Mouse (Mus musculus): ENCODE results near the gene Sgsm2. TPM values are rescaled to one million over a fixed set of nuclear protein-coding genes. Genes with fewer than 3 reads are reported as not detected.
"Not testable (repeated sequence)": the region's sequence is repeated elsewhere in the genome, so short reads cannot be mapped to it uniquely, and the experiment has no call there.

Gene Sgsm2
- total RNA-seq, 4 experiments from 2014 or later: 5.3 to 6.4 (median 5.8) TPM

DNA sequence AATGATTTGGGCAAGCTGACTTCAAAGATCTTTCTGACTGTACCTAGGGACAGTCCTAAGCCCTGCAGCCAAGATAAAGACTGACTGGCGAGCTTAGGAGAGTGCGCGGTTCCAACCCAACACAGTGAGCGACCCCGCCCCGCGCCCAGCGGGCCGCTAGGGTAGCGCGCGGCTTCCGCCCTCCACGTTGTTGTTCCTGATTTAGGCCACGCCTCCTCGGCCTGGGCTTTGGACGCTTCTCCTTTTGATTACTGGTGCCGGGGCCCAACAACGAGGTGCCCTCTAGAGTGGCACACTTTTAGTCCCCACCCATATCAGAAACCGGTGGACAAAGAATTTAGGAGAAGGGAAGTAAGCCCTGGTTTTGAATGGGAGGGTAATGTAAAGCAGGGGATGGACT is 67.0 kb downstream of the Sgsm2 start:
- no peak for DNase-seq (ENCODE audit: low spot score)

DNA sequence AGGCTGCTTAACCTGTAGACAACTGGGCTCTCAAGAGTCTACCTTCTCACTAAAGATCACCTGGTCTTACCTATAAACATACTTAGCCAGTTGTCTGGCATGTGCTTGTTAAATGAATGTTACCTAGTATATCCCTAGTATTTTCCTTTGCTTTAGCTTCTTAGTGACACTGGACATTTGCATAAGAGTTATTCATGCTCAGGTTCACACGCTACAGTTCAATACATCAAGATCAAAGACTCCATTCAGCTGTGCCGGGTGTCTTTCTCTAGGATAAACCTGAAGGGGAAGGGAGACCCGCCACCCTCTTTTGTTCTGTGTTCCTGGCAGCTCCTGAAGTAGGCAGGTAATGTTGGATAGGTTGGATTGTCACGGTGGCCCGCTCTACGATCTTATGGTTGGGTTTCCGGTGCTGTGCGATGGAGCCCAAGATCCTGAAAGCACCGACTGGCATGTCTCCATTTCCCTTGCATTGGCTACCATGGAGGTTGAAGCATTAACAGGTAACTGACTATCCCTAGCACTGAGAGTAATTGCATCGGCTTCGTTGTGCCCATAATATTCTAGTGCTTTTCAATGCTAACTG is 67.8 kb downstream of the Sgsm2 start:
- DNase-seq (ENCODE audit: low spot score): no peak

DNA sequence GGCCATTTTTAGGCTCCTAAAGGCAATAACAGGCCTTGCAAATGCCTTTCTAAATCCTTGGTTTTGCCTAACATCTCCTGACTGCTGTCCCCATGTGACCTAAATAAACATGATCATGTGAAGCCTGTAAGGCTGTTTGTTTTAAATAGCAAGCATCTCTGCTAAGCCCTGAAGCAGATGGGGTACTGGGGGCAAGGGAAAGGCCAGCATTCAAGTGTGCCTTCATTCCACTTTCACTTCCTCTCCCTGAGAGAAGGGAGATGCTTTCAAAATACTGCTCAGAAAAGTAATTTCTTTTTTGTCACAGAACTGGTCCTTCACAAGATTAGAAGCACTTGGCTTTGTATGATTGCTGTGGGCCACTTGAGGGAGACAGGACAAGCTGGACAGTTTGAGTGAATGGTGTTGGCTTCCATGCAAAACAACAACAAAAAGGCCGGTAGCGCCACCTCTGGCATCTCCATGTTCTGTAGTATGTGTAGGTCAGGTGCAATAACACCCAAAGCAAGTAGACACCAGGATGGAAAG is 68.4 kb downstream of the Sgsm2 start:
- no peak for DNase-seq (ENCODE audit: low spot score)

DNA sequence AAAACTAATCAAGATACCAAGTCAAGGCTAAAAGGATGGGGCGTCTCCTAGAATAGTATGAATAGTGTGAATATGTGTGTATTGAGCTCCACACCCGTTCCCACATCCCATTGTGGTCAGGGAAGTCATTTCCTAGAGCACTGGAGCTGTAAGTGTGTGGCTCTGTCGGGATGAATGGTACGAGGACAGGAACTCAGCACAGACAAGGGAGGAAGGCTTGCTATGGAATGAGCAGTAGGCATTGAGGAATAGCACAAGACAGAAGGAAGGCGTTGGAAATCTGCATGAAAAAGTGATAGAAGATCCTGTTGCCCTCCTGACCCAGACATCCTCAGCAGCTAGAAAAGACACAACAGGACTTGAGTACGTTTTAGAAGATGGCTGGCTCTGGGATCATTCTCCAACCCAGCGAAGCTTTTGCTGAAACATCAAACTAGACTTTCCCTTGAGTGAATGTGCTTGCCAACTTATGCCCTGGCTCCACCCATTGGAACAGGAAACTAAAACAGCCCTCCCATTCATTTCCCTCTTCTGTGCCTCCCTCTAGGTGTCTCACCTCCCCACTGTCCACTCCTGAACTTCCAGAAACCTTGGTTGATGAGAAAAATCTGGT is 69.0 kb downstream of the Sgsm2 start:
- DNase-seq (ENCODE audit: low spot score): no peak

DNA sequence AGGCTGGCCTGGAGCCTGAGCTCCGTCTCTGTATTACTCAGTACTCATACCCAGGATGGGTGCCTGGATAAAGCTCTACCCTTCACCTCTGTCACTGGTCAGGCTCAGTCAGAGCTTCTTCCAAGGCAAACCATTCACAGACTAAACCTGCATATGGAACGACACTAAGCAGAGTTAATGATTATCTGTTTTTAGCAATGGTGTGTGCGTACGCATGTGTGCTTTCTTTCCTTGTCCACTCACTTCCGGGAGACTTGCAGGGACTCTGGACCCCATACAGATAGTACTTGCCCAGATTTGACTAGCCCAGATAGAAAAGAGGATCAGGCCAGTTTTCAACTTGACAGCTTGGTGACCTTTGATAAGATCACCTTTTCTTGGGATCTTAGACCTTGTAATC is 70.2 kb downstream of the Sgsm2 start:
- no peak for DNase-seq (ENCODE audit: low spot score)

DNA sequence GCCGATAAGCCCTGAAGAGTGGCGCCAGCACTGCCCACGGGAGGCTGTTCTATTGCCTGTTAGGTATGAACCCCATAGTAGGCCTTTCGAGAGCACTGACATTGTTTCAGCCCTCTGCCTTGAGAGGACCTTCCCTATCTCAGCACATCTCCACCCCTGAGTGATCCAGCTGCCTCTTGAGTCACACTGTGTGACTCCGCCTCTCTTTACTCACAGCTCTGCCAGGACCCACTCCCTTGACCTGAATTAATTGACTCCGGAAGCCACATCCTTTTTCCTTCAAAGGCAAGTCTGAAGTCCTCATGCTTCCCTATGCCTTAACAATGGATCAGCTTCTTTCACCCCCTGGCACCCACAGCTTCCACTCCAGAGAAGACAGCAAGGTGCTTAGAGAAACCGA is 70.7 kb downstream of the Sgsm2 start:
- no peak for DNase-seq (ENCODE audit: low spot score)

DNA sequence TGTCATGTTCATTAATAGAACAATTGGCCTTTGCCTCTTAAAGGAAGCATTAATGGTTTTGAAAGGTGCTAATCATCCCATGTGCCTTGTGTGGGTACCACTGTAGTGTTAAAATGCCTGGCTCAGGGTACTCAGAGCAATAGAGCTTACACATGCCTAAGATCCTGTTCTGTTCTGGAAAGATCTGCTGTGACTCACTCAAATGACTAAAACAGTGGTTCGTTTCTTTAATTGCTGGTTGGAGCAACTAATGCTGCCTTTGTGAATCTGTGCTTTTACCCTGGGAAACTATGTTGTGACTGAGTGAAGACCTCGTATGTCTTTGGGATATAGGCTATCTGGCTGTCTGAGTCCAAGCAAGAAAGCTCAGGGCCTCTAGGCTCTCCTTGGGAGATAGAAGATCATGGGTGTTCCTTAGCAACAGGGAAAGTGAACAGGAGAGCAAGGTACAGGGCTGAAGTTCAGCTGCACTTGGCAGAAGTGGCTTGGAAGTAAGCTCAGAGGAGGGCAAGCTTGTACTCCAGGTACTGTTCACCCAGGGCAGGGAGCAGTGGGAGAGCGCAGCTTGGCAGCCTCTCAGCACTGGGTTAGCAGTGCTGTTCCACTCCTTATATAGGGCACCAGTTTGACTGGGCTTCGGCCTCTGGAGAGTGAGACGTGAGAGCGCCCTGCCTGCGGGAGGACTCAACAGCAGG is 74.0 kb downstream of the Sgsm2 start:
- no peak for DNase-seq (ENCODE audit: low spot score)

DNA sequence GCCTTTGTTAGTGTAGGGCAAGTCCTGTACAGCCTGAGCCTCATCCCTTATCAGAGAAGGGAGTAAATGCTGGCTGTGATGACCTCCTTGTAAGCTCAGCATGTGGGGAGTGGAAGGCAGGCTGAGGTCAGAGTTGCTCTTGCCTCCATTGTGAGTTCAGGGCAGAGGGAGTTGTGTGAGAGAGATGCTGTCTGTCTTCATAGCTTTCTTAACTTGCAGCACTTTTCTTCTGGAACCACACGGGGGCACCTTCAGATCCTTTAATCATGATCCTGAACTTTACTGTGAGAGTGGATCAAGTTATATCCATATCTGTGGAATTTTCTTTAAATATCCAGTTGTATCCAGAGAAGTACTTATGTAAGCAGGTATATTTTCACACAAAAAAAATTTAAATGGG is 75.4 kb downstream of the Sgsm2 start:
- DNase-seq (ENCODE audit: low spot score): no peak

DNA sequence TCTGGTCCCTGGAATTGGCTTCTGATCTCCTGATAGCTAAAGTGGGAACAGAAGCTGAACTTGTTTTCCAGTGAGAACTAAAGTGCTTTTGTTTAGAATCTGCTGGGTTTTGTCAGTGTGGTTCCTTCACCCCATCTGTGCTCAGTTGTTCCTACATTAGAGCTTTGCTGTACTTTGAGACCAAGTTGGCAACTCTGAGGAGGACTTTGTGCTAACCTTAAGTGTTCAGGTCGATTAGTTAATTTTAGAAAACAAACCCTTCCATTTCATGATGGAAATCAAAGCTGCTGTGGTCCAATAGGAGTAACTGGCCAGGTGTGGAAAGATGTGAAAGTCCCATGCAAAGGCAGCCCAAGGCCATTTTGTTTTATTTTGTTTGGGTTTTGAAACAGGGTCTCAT is 75.9 kb downstream of the Sgsm2 start:
- no peak for DNase-seq (ENCODE audit: low spot score)

DNA sequence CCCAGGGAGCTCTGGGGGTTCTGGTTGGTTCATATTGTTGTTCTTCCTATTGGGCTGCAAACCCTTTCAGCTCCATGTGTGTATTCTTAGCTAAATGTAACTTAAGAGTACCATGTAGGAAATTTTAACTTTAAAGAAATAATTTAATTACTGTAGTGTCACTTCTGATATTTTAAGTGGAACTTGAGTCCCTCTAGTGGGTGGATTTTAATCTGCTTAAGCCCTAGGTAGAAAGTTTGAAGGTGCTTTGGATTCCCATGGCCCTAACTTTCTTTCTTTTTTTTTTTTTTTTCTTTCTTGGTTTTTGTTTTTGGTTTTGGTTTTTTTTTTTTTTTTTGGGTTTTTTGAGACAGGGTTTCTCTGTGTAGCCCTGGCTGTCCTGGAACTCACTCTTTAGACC is 81.1 kb downstream of the Sgsm2 start:
- DNase-seq (ENCODE audit: low spot score): no peak

DNA sequence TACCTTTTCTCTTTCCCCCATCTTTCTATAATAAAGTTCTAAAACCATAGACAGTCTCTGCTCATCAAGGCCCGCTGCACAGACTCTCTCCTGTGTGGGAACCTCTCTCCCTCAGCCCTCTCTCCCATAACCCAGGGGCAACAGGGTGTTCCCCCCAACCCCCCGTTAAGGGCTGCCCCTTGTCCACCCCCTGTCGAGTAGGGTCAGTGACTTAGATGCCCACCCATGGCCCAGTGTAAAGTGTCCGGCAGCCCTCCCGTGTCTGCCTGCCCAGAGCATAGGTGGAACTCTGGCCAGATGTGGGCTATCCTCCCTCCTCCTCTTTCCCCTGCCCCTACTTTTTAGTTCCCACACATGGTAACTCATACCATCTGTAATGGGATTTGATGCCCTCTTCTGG is 85.3 kb downstream of the Sgsm2 start:
- DNase-seq (ENCODE audit: low spot score): no peak

DNA sequence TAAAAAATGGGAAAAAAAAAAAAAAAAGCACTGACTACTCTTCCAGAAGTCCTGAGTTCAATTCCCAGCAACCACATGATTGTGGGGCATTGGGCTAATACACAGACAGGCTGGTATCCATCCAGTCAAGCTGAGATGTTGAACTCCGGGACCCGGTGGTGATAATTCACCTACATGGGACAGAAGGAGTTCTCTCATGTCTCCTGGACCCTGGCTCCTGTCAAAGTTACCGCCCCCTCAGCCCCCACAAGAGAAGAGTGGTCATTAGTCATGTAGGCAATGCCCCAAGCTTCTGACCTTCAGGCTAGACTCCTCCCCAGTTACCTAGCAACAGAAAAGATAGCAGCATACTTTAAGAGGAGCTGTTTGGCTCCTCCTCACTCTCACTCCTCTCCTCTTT is 85.8 kb downstream of the Sgsm2 start:
- not testable (repeated sequence) for DNase-seq (ENCODE audit: low spot score)

DNA sequence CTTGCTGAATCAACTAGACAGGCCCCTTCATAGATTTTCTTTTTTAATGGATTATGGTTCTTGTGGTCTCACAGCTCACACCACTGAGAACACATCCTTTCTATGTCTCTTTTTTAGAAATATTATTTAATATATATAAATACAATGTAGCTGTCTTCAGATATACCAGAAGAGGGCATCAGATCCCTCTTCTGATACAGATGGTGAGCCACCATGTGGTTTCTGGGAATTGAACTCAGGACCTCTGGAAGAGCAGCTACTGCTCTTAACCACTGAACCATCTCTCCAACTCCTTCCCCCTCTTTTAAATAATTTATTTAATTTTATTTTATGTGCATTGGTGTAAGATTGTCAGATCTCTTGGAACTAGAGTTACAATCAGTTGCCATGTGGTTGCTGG is 86.7 kb downstream of the Sgsm2 start:
- DNase-seq (ENCODE audit: low spot score): no peak

DNA sequence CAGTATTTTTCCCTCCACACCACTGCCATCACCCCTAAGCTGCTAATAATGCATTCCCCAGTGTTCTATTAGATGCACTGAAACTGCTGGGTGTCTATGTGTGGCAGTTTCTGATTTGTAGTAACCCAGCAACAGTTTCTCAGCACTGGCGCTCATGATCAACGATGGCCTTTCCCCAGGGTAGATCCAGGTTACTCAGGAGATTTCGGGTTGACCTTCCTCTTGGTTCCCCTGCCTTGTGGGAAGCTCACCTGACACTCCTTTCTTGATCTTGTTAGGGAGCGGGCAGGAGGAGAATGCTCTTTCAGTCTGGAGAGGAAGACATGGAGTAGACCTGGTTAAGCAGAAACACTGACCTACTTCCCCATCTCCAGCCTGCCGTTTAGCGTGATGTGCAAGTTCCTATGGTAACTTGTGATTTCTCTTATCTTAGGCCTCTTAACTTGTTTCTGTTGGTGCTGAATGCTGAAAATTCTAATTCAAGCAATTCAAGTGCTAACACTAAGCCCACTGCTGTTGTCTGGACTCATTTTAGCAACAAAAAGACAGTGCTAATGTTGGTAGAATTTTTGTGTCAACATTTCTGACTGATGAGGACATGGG is 88.5 kb downstream of the Sgsm2 start:
- no peak for DNase-seq (ENCODE audit: low spot score)

DNA sequence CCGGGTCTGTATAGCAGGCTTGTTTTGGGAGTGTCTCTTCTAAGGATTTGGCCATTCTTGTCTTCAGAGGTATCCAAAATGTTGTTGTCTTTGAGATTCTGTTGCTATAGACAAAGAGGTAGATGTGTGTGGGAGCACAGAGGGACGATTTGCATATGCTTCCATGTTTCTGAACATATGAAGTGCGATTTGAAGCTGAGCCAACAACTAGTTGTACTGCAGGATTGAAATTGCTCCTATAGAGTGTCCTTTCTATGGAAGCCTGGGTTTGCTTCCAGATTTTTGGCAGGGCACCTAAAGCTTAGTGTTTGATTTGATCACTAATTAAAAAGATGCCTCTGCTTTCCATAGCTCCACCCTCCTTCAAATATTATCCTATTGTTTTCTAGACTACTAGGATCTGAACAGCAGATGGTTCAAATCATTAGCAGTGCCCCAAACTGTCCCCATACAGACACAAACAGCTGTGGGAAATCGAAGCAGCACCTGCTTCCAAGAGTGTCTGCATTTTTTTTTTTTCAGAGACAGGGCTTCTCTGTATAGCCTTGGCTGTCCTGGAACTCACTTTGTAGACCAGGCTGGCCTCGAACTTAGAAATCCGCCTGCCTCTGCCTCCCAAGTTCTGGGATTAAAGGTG is 89.5 kb downstream of the Sgsm2 start:
- DNase-seq (ENCODE audit: low spot score): no peak

DNA sequence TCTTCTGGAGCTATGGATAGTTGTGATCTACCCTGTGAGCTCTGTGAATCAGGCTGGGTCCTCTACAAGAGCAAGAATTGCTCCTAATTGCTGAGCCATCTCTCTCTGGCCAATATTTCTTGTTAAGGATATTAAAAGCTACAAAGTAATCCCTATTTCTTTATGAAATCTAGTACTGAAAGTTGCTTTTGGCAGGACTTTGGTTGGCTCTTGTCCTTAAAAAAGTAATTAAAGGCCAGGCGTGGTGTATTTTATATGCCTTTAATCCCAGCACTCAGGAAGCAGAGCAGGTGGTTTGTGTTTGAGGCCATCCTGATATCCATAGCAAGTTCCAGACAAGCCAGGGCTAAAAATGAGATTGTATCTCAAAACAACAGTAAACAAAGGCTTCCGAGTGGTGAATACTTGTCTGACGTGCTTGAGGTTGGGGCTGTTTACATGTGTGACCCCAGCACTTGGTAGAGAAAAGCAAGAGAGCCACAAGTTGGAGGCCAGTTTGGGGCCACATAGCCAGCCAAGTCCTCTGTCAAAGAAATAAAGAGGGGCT is 92.7 kb downstream of the Sgsm2 start:
- DNase-seq (ENCODE audit: low spot score): no peak

DNA sequence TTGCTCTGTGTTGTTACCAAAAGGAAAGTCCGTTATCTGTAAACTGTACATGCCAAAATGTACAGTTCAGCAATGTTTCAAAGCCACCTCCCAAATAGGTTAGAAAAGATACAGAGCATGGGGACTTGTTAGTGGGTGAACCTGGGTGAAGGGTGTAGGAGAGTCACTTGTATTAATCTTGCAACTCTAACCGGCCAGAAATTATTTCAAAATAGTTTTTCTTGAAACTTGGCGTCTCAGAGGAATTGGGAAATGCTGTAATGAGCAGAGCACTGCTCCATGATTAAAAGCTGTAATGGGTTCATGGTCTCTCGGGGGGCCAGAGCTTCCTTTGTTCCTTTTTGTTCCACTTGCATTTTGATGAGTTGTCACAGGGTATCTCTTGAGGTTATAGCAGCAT is 96.2 kb downstream of the Sgsm2 start:
- no peak for DNase-seq (ENCODE audit: low spot score)

Small RNA genes lying within 50 kb of the gene (microRNA-seq; reads per million reads assigned to microRNA genes)
- 0.84 reads per million for gene Mir6926

Other genes with a start within 250 kb of the Sgsm2 start
- 100 to 1,000 TPM; 210 to 221 (median 215) TPM for gene Cluh, start 247.6 kb downstream of the Sgsm2 start, total RNA-seq (2022)
- 100 to 1,000 TPM; 183 to 223 (median 209) TPM for gene Pafah1b1, start 172.4 kb downstream of the Sgsm2 start, total RNA-seq (2022)
- gene Mettl16, start 126.2 kb downstream of the Sgsm2 start, total RNA-seq (2022): 10 to 100 TPM; 16.2 to 19.9 (median 17.3) TPM
- 10 to 100 TPM in 3 of 4 experiments, 1 to 10 TPM in 1; 7.4 to 13.4 (median 10.2) TPM for gene Mnt, start 66.1 kb downstream of the Sgsm2 start, total RNA-seq (2022)
- gene Tsr1, start 1.0 kb upstream of the Sgsm2 start, total RNA-seq (2022): 10 to 100 TPM; 17.5 to 19.3 (median 17.8) TPM
- gene Smg6, start 28.8 kb upstream of the Sgsm2 start, total RNA-seq (2022): 10 to 100 TPM; 16.7 to 22.8 (median 20.2) TPM
- gene Srr, start 28.9 kb upstream of the Sgsm2 start, total RNA-seq (2022): 10 to 100 TPM; 26.5 to 31.3 (median 29.1) TPM

Data from heart, adult 8-10 months (tissue).